Mouse (Mus musculus) olfactory bulb, adult 2 months (tissue): ENCODE data around the gene Gm9964.

Source experiments
- CTCF ChIP-seq: fragments of 200-500 bp; IDR thresholded peaks from 2 replicates; pipeline ENCODE4 v1.5.1; 2012; ENCODE audit warnings: low read depth, mild to moderate bottlenecking, low read length, moderate library complexity; ENCODE audit not compliant: insufficient read depth
- POLR2A ChIP-seq: fragments of 200-500 bp; IDR thresholded peaks from 2 replicates; pipeline ENCODE4 v1.6.1; 2012; ENCODE audit warnings: mild to moderate bottlenecking, low read depth, low read length, moderate library complexity; ENCODE audit not compliant: insufficient read depth

DNA sequence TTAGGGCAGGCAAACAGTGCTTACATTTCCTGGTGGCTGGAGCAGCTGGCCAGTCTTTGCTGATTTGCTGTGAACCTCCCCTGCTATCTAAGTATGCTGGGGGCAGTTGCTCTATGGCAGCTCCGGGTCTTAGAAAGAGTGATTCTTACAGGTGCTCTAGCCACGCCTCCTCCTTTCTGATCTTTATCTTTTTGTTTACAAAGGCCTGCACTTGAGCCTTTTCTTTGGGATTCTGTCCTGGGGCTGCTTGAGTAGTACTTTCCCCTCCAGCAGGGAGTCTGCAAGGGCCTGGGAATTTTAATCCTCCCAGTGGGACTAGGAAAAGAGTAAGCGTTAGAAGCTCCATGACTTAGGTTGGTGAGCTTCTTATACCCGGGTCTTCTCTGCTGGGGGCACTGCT is 30.4 kb upstream of the Gm9964 start:
- TF ChIP-seq CTCF: no peak
- TF ChIP-seq POLR2A: no peak
